Mouse (Mus musculus) embryonic facial prominence, embryonic 14.5 days (tissue): ENCODE data around the gene Gm49337. TPM values are rescaled to one million over a fixed set of nuclear protein-coding genes. Genes with fewer than 3 reads are reported as not detected.

Experiments
- ATAC-seq: fragments of 200-750 bp; cut with Nextera tagmentation; 2 replicates; pipeline ENCODE4 v1.8.0; 2017; ENCODE audit warnings: low read depth, moderate number of reproducible peaks, moderate TSS enrichment
- DNase-seq: peaks from one replicate; pipeline ENCODE4 v3.0.0-alpha.2; 2015; ENCODE audit warnings: low spot score
- H3K27ac ChIP-seq: fragments of 300-500 bp; sonication (generic); replicated peaks from 2 replicates; pipeline ENCODE4 v1.5.1; 2014; ENCODE audit warnings: low read depth, mild to moderate bottlenecking, low read length, moderate library complexity
- H3K27me3 ChIP-seq: fragments of 300-500 bp; sonication (generic); replicated peaks from 2 replicates; pipeline ENCODE4 v1.6.1; 2014; ENCODE audit warnings: low read length; ENCODE audit not compliant: control insufficient read depth, insufficient read depth
- H3K36me3 ChIP-seq: fragments of 300-500 bp; sonication (generic); 2 replicates; pipeline ENCODE4 v1.6.1; 2014; ENCODE audit warnings: low read length, mixed read lengths; ENCODE audit not compliant: control insufficient read depth, insufficient read depth
- H3K4me1 ChIP-seq: fragments of 300-500 bp; sonication (generic); 2 replicates; pipeline ENCODE4 v1.6.1; 2014; ENCODE audit warnings: antibody characterized with exemption, low read length; ENCODE audit not compliant: control insufficient read depth, insufficient read depth
- H3K4me2 ChIP-seq: fragments of 300-500 bp; sonication (generic); 2 replicates; pipeline ENCODE4 v1.6.1; 2014; ENCODE audit warnings: low read depth, mild to moderate bottlenecking, low read length, moderate library complexity, mixed read lengths
- H3K4me3 ChIP-seq: fragments of 300-500 bp; sonication (generic); 2 replicates; pipeline ENCODE4 v1.5.1; 2014; ENCODE audit warnings: low read depth, mild to moderate bottlenecking, low read length
- H3K9ac ChIP-seq: fragments of 300-500 bp; sonication (generic); 2 replicates; pipeline ENCODE4 v1.6.1; 2014; ENCODE audit warnings: low read depth, mild to moderate bottlenecking, low read length, moderate library complexity, mixed read lengths
- H3K9me3 ChIP-seq: fragments of 300-500 bp; sonication (generic); 2 replicates; pipeline ENCODE4 v1.6.1; 2016; ENCODE audit warnings: low read length; ENCODE audit not compliant: control insufficient read depth
- WGBS: fragments of 180-500 bp; shearing (Covaris S2); extraction: QIAGEN DNeasy Blood & Tissue Kit; methylation state at CpG from one replicate; pipeline ENCODE4 v1.1.7; 2014; 5-methylcytosine and 5-hydroxymethylcytosine counted together
- polyA plus RNA-seq: library from polyadenylated mRNA; unstranded; fragments of >200 nt; fragmentation: Nextera tagmentation; extraction: Ambion mirVana; gene quantifications from 2 replicates; pipeline ENCODE4 v1.2.1, GENCODE M21; 2014

Gene Gm49337
- polyA plus RNA-seq, 1 experiment from 2014 or later, result not detected

GRCm38 (mm10) chr4:116141736-116142135 lies 31.4 kb upstream of the Gm49337 start:
- 69% methylated on average over 1 of the region's 1 CpGs for WGBS
- Histone ChIP-seq H3K9ac (no peak overlapping the region), H3K4me2 (no peak overlapping the region), H3K9me3 (no peaks in the 10 kb centered on the region), H3K4me3 (no peak overlapping the region), H3K4me1 (no peaks in the 10 kb centered on the region), H3K27ac (no peak overlapping the region), H3K27me3 (no peaks in the 10 kb centered on the region), H3K36me3 (no peaks in the 10 kb centered on the region)
- DNase-seq, result no peak
- no peak for ATAC-seq

GRCm38 (mm10) chr4:116142269-116142668 lies 30.9 kb upstream of the Gm49337 start:
- Histone ChIP-seq H3K9me3 (no peaks in the 10 kb centered on the region), H3K4me3 (no peak overlapping the region), H3K36me3 (no peaks in the 10 kb centered on the region), H3K9ac (no peak overlapping the region), H3K27me3 (no peaks in the 10 kb centered on the region), H3K4me1 (no peaks in the 10 kb centered on the region), H3K4me2 (no peak overlapping the region), H3K27ac (no peak overlapping the region)
- WGBS, result 79% methylated on average over 7 of the region's 7 CpGs
- DNase-seq (no peak), ATAC-seq (no peak)

GRCm38 (mm10) chr4:116143317-116143811 lies 29.8 kb upstream of the Gm49337 start:
- Histone ChIP-seq H3K27me3 (no peaks in the 10 kb centered on the region), H3K36me3 (no peaks in the 10 kb centered on the region), H3K9me3 (no peaks in the 10 kb centered on the region), H3K4me2 (peak overlapping the region; percentile 90), H3K27ac (no peak overlapping the region), H3K9ac (peak overlapping the region; percentile 72; the same call in 1 of the 2 replicates), H3K4me1 (no peaks in the 10 kb centered on the region), H3K4me3 (peak overlapping the region; percentile 61)
- no peak for ATAC-seq
- WGBS, result 10% methylated on average over 7 of the region's 7 CpGs
- no peak for DNase-seq

- Histone ChIP-seq H3K4me1 (no peaks in the 10 kb centered on the region), H3K4me3 (peak overlapping the region; percentile 61), H3K9ac (peak overlapping the region; percentile 72), H3K27ac (no peak overlapping the region), H3K27me3 (no peaks in the 10 kb centered on the region), H3K9me3 (no peaks in the 10 kb centered on the region), H3K36me3 (no peaks in the 10 kb centered on the region), H3K4me2 (peak overlapping the region; percentile 90)
- peak; percentile 82 for ATAC-seq
- WGBS, result under 1% methylated on average over 32 of the region's 47 CpGs
- peak; percentile 76 for DNase-seq
Observed at GRCm38 (mm10) chr4:116143891-116144717, 29.1 kb upstream of the Gm49337 start.

GRCm38 (mm10) chr4:116149812-116150155 lies 23.4 kb upstream of the Gm49337 start:
- Histone ChIP-seq H3K36me3 (peaks cover 33% of the 10 kb centered on the region), H3K9me3 (no peaks in the 10 kb centered on the region), H3K4me1 (peaks cover 8% of the 10 kb centered on the region), H3K4me3 (peak overlapping the region; percentile 79), H3K27me3 (no peaks in the 10 kb centered on the region), H3K9ac (peak overlapping the region; percentile 95), H3K4me2 (peak overlapping the region; percentile 83), H3K27ac (peak overlapping the region; percentile 92)
- no peak for DNase-seq
- 16% methylated on average over 6 of the region's 6 CpGs for WGBS
- peak; percentile 15 for ATAC-seq

- peaks cover 38% of the 10 kb centered on the region for H3K36me3 ChIP-seq
- peaks cover 8% of the 10 kb centered on the region for H3K4me1 ChIP-seq
- DNase-seq (peak; percentile 83), ATAC-seq (peak; percentile 95)
- no peaks in the 10 kb centered on the region for H3K27me3 ChIP-seq
- 0% methylated on average over 14 of the region's 73 CpGs for WGBS
- peak overlapping the region; percentile 92 for H3K27ac ChIP-seq
- peak overlapping the region; percentile 83 for H3K4me2 ChIP-seq
- peak overlapping the region; percentile 95 for H3K9ac ChIP-seq
- peak overlapping the region; percentile 79 for H3K4me3 ChIP-seq
- no peaks in the 10 kb centered on the region for H3K9me3 ChIP-seq
Observed at GRCm38 (mm10) chr4:116150156-116150861, 22.9 kb upstream of the Gm49337 start.

GRCm38 (mm10) chr4:116150862-116151221 lies 22.3 kb upstream of the Gm49337 start:
- peaks cover 44% of the 10 kb centered on the region for H3K36me3 ChIP-seq
- H3K27me3 ChIP-seq, result no peaks in the 10 kb centered on the region
- peak overlapping the region; percentile 79 for H3K4me3 ChIP-seq
- no peaks in the 10 kb centered on the region for H3K9me3 ChIP-seq
- H3K9ac ChIP-seq, result peak overlapping the region; percentile 95
- ATAC-seq (peak; percentile 15; the same call in 1 of the 2 replicates), DNase-seq (no peak)
- peaks cover 8% of the 10 kb centered on the region for H3K4me1 ChIP-seq
- peak overlapping the region; percentile 83 for H3K4me2 ChIP-seq
- WGBS, result 20% methylated on average over 4 of the region's 4 CpGs
- H3K27ac ChIP-seq, result peak overlapping the region; percentile 92

GRCm38 (mm10) chr4:116151238-116151637 lies 21.9 kb upstream of the Gm49337 start, which contains the start of gene Lurap1:
Gene Lurap1 (minus strand): TSS chr4:116151338.
- Histone ChIP-seq H3K4me1 (peaks cover 8% of the 10 kb centered on the region), H3K9me3 (no peaks in the 10 kb centered on the region), H3K27ac (peak within 1 kb of the TSS; percentile 92), H3K36me3 (peaks cover 48% of the 10 kb centered on the region), H3K4me3 (peak within 1 kb of the TSS; percentile 79), H3K4me2 (peak within 1 kb of the TSS; percentile 83), H3K9ac (peak within 1 kb of the TSS; percentile 95), H3K27me3 (no peaks in the 10 kb centered on the region)
- ATAC-seq, result no peak
- 74% methylated on average over 6 of the region's 6 CpGs for WGBS
- no peak for DNase-seq
